ENCODE assay signal across 8 mouse cellular contexts in the genomic region with DNA sequence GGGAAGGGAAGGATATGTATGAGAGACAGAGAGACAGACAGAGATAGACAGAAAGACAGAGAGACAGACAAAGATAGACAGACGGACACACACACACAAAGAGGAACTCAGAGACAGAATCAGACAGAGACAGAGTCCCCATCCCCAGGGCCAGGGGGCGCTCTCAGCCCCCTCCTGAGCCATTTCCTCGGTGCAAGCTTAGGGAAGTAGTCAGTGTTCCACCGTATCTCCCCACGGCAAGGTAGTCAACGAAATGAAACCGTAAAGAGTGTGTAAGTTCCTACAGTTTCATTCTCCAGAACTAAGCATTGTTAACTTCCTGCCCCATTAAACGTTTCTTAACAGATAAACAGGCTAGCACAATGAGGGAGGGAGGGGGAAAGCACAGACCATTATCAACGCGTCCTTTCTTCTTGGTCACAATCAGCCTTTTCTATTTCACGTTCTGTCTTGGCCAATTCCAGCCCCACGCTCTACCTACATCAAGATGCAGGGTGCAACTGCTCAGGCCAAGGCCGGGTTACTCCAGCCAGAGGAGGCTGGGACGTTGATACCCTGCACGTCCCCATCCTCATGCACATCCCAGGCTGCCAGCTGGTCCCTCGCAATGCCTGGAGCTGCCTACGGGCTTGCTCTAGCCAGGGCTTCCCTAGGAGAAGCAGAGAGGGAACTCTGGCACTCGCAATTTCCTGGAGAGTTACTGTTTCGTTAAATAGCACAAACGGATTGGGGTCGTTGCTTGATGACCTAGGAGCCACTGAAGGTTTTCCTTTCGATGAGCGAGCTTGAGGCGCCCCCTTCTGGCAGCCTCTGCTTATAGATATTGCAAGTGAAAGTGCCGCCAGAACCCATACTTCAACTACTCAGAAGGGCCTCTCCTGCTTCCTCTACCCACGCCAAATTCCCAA. TPM values are rescaled to one million over a fixed set of nuclear protein-coding genes. Genes with fewer than 3 reads are reported as not detected.
DNase-seq lines count a peak whose midpoint lies in the region; ATAC-seq and TF ChIP-seq lines count a peak whose summit lies in the region.

No protein-coding gene starts in this region.

- 6% methylated on average over 26 of the region's 26 CpGs for WGBS in forebrain, embryonic 16.5 days
- 4% methylated on average over 26 of the region's 26 CpGs for WGBS in lung, embryonic 15.5 days
- 4% methylated on average over 26 of the region's 26 CpGs for WGBS in olfactory bulb, adult 2 months

- ATAC-seq in forebrain, embryonic 16.5 days, result peak; percentile 86
- peak; percentile 65 for ATAC-seq in lung, embryonic 15.5 days (ENCODE audit: borderline replicate concordance, extremely low read depth, low FRiP score, low TSS enrichment)

- peak overlapping the region; percentile 45 for H3K9ac ChIP-seq in forebrain, embryonic 16.5 days (replicated peaks; ENCODE audit: low read depth, low read length)
- H3K9ac ChIP-seq in lung, embryonic 15.5 days, result peak overlapping the region; percentile 32; the same call in 1 of the 2 replicates

- H3K4me3 ChIP-seq in forebrain, embryonic 16.5 days (replicated peaks; ENCODE audit: low read length), result peak overlapping the region; percentile 40
- peak overlapping the region; percentile 45 for H3K4me3 ChIP-seq in lung, embryonic 15.5 days
- H3K4me3 ChIP-seq in olfactory bulb, adult 2 months (ENCODE audit: insufficient read depth, low read depth, low read length), result peak overlapping the region; percentile 55

- no peaks in the 10 kb centered on the region for H3K27me3 ChIP-seq in forebrain, embryonic 16.5 days (replicated peaks; ENCODE audit: control insufficient read depth, insufficient read depth, low read length)
- H3K27me3 ChIP-seq in lung, embryonic 15.5 days, result no peaks in the 10 kb centered on the region

- DNase-seq in MEL-GATA-1-ER (ENCODE audit: extremely low read depth, low read depth), result peak; percentile 83
- peak; percentile 85 to 91 for DNase-seq in cerebellum, adult 18-20 months
- DNase-seq in heart, postnatal 4 days, result peak; percentile 88
- DNase-seq in layer of hippocampus, adult 8-10 months (ENCODE audit: low spot score in 2 of 2), result peak; percentile 49 to 86
- DNase-seq in thymus, adult 18-20 months, result peak; percentile 58 to 68

- no peaks in the 10 kb centered on the region; the same call in 1 of the 2 replicates for H3K4me1 ChIP-seq in forebrain, embryonic 16.5 days (replicated peaks; ENCODE audit: control insufficient read depth, insufficient read depth, low read length)
- H3K4me1 ChIP-seq in lung, embryonic 15.5 days, result peaks cover 7% of the 10 kb centered on the region; the same call in 1 of the 2 replicates
- H3K4me1 ChIP-seq in olfactory bulb, adult 2 months (ENCODE audit: control insufficient read depth, insufficient read depth, low read length), result no peaks in the 10 kb centered on the region

- TF ChIP-seq CTCF in olfactory bulb, adult 2 months (IDR thresholded peaks at IDR 0.05; ENCODE audit: insufficient read depth, low read depth, low read length), result peak; percentile 70

- peak overlapping the region; percentile 64 for H3K4me2 ChIP-seq in forebrain, embryonic 16.5 days (ENCODE audit: low read length)
- H3K4me2 ChIP-seq in lung, embryonic 15.5 days, result peak overlapping the region; percentile 87

- H3K9me3 ChIP-seq in forebrain, embryonic 16.5 days (ENCODE audit: control insufficient read depth, low read length), result no peaks in the 10 kb centered on the region
- no peaks in the 10 kb centered on the region for H3K9me3 ChIP-seq in lung, embryonic 15.5 days

- no peak for TF ChIP-seq POLR2A in olfactory bulb, adult 2 months (IDR thresholded peaks at IDR 0.05; ENCODE audit: insufficient read depth, low read depth, low read length)

- no peak overlapping the region for H3K27ac ChIP-seq in forebrain, embryonic 16.5 days (ENCODE audit: low read length)
- no peak overlapping the region for H3K27ac ChIP-seq in lung, embryonic 15.5 days
- H3K27ac ChIP-seq in olfactory bulb, adult 2 months (ENCODE audit: insufficient read depth, low read depth, low read length), result no peak overlapping the region

- H3K36me3 ChIP-seq in forebrain, embryonic 16.5 days (ENCODE audit: control insufficient read depth, insufficient read depth), result no peaks in the 10 kb centered on the region
- H3K36me3 ChIP-seq in lung, embryonic 15.5 days, result no peaks in the 10 kb centered on the region

RNA-seq across cellular contexts. Expression of gene Pdp2, which starts 20.6 kb away (rescaled TPM):
- polyA plus RNA-seq in forebrain, embryonic 16.5 days (2015; fragmentation: Nextera tagmentation; extraction: Ambion mirVana), result 18.4 TPM in 2 replicates
- total RNA-seq in heart, postnatal 4 days (2021), result 1 to 10 TPM; 5.0 to 5.4 TPM
- 10 to 100 TPM in 1 of 4 experiments, 1 to 10 TPM in 3; 8.0 to 10.2 (median 9.0) TPM for total RNA-seq in layer of hippocampus, adult 8-10 months (2022)
- polyA plus RNA-seq in lung, embryonic 15.5 days (2015; fragmentation: Nextera tagmentation; extraction: Ambion mirVana), result 8.8 and 9.2 TPM in 2 replicates
- polyA plus RNA-seq in olfactory bulb, adult 2 months (2012; ENCODE audit: insufficient read depth, insufficient read length, low replicate concordance, missing spikeins), result not detected in 2 replicates

RNA-seq across cellular contexts. Expression of gene Car7, which starts 36.2 kb away (rescaled TPM):
- polyA plus RNA-seq in forebrain, embryonic 16.5 days (2015; fragmentation: Nextera tagmentation; extraction: Ambion mirVana), result 1.6 and 1.9 TPM in 2 replicates
- total RNA-seq in heart, postnatal 4 days (2021), result 1 to 10 TPM; 1.7 to 2.9 TPM
- 10 to 100 TPM; 17.9 to 28.0 (median 21.8) TPM for total RNA-seq in layer of hippocampus, adult 8-10 months (2022)
- 0.65 and 0.97 TPM in 2 replicates for polyA plus RNA-seq in lung, embryonic 15.5 days (2015; fragmentation: Nextera tagmentation; extraction: Ambion mirVana)
- not detected in 2 replicates for polyA plus RNA-seq in olfactory bulb, adult 2 months (2012; ENCODE audit: insufficient read depth, insufficient read length, low replicate concordance, missing spikeins)

RNA-seq across cellular contexts. Expression of gene Nae1, which starts 36.3 kb away (rescaled TPM):
- polyA plus RNA-seq in forebrain, embryonic 16.5 days (2015; fragmentation: Nextera tagmentation; extraction: Ambion mirVana), result 122 and 131 TPM in 2 replicates
- total RNA-seq in heart, postnatal 4 days (2021), result 10 to 100 TPM; 40.9 to 41.0 TPM
- total RNA-seq in layer of hippocampus, adult 8-10 months (2022), result 10 to 100 TPM; 48.5 to 59.0 (median 51.3) TPM
- polyA plus RNA-seq in lung, embryonic 15.5 days (2015; fragmentation: Nextera tagmentation; extraction: Ambion mirVana), result 87.4 and 97.8 TPM in 2 replicates
- not detected in 2 replicates for polyA plus RNA-seq in olfactory bulb, adult 2 months (2012; ENCODE audit: insufficient read depth, insufficient read length, low replicate concordance, missing spikeins)

RNA-seq across cellular contexts. Expression of gene Cdh16, which starts 53.5 kb away (rescaled TPM):
- 0.36 TPM in 1 of 2 replicates, not detected in the other for polyA plus RNA-seq in forebrain, embryonic 16.5 days (2015; fragmentation: Nextera tagmentation; extraction: Ambion mirVana)
- 1 to 10 TPM; 2.8 to 4.6 TPM for total RNA-seq in heart, postnatal 4 days (2021)
- total RNA-seq in layer of hippocampus, adult 8-10 months (2022), result not detected
- polyA plus RNA-seq in lung, embryonic 15.5 days (2015; fragmentation: Nextera tagmentation; extraction: Ambion mirVana), result 53.5 TPM in 2 replicates
- polyA plus RNA-seq in olfactory bulb, adult 2 months (2012; ENCODE audit: insufficient read depth, insufficient read length, low replicate concordance, missing spikeins), result not detected in 2 replicates
